Mouse (Mus musculus) spleen, adult 18-20 months (tissue): Measurements from ENCODE around the gene Ptger4.
"Not testable (repeated sequence)": the region's sequence is repeated elsewhere in the genome, so short reads cannot be mapped to it uniquely, and the experiment has no call there.

Experiments used
- DNase-seq, 2 experiments: peaks; one replicate each; pipeline ENCODE4 v3.0.0; 2022; ENCODE audit warnings: mixed read lengths in 2 of 2

Gene Ptger4

DNA sequence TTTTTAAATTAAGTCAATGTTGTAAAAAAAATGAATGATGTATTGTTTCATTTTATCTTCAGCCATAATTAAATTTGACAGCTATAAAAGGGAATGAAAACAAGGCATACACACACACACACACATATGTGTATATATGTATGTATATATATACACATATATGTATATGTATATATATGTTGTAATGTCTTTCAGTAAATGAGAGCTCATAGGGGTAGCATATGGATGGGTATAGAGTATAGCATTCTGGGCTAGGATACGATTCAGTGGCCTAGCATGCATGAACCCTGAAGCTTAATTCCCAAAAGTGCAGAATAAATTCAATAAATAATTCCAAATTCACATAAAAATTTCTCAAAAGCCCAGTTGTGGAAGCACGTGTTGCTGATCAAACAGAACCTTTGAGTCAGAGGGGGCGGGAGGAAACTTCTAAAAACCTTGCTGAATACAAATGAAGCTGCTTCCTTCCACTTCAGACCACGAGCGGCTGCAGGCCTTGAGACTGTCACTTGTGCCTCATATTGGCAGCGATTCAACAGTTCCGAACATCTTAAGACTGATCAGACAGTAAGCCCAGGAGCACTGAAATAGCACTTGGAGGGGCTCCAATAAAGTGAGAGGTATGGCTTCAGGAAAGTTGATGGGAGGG, 6.9 kb downstream of the Ptger4 start:
- peak in 1 of 2 experiments; percentile 34 for DNase-seq

GRCm38 (mm10) chr15:5236538-5236937, 7.4 kb downstream of the Ptger4 start:
- peak; percentile 54 to 76 for DNase-seq

- DNase-seq = no peak
Measured at GRCm38 (mm10) chr15:5235527-5235926, 8.5 kb downstream of the Ptger4 start.

DNA sequence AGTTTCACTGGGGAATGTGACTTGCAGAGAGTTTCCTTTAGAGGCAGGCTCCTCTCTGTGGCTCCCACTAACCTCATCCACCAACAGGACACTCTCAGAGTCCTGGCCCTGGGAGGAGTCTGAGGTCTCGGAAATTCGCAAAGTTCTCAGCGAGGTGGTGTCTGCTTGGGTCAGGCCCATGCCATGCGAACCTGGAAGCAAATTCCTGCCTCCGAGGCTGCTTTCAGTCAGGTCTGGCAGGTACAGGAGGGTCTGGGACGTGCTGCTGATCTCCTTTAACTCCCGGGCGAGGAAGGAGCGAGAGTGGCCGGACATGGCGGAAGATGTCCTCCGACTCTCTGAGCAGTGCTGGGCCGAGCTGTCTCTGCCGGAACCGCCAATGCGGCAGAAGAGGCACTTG, 9.3 kb downstream of the Ptger4 start:
- DNase-seq = no peak

DNA sequence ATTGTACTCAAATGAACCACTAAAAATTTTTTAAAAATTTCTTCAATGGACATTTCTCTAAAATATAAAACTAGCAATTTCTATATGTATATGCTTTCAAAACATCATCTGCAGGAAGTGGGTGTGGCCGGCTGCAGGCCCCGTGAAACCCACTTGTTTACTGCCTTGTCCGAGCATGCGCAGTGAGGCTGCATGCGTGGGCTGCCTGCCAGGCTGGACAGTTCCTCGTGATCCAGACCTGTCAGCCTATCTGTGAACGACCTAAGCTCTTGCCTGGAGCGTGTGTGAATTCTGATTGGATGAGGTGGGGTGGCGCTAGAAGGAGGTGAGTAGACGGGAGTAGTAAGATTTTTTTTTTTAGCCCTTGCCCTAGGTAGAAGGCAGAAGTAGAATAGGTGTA, 13.2 kb downstream of the Ptger4 start:
- DNase-seq = not testable (repeated sequence)

DNA sequence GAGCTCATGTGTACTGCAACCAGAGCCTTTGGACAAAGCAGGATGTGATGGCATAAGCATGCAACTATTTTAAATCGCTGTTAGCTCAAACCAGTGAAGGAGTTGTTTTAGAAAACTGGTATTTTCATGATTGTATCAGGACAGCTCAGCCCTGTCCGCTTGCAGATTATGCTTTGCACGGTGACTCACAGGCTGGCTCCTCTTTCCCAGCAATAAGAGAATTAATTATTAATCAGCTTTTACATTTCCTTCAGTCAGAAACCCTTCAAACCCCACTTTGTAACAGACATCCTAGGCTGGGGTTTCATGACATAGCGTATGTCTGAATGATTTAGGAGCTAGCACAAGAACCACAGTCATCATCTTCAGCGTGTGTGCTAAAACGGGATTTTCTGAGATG, 23.5 kb downstream of the Ptger4 start:
- DNase-seq = no peak

DNA sequence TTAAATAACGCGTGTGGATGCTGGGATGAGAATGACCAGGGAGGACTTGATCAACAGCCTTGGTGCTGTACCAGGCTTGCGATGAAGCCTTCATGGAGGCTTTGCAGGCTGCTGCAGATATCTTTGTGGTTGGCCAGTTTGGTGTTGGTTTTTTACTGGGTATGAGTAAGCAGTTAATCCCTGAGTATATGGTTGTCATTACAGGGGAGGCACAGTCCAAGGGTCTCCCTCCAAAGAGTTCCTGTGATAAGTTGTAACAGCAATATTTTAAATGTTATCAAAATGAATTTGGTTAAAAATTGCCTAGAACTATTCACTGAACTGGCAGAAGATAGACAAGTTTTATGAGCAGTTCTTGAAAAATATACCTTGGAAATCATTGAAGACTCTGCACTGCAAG, 34.9 kb downstream of the Ptger4 start:
- no peak for DNase-seq

- DNase-seq = no peak
Measured at GRCm38 (mm10) chr15:5205222-5205621, 38.8 kb downstream of the Ptger4 start.

DNA sequence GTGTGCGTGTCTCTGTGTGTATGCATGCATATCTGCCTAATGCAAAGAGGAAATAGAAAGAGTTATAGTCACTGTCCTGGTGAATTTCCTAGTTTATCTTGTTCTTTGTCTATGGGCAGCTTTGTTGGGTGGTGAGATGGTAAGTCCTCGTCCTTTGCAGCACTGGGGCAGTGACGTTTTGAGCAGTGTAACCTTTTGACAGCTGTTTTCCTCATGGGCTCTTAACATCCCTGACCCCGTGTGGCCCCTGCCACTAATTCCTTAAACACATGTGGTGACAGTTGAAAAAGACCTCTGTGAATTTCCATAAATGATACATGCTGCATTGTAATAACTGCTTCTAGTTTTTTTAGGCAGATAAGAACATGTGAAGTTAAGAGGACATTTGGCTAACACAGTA, 47.3 kb downstream of the Ptger4 start:
- no peak for DNase-seq

DNA sequence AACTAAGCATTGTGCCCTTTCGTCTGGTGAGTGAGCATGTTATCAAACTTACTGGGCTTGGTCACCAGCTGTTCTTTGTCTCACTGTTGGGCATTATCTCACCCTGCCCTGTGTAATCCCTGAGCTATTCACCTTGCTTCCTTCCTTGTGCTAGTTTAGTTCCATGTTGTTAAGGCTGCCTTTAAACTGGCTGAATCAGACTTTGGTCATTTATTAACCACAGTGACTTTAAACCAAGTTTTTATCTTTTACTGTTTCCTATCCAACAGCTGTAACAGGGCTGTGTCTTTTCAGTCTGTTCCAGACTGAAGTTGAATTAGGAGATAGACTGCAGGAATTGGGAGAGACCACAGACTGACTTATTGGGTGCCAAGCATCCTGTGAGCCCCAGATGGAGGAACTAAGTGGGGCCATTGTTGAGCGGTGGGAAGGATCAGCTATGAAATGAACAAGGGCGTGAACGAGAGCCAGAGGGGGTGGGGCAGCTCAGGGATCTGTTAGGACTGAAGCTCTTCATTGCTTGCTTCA, 47.9 kb downstream of the Ptger4 start:
- no peak for DNase-seq

- DNase-seq = no peak
Measured at GRCm38 (mm10) chr15:5194931-5195330, 49.1 kb downstream of the Ptger4 start.

DNA sequence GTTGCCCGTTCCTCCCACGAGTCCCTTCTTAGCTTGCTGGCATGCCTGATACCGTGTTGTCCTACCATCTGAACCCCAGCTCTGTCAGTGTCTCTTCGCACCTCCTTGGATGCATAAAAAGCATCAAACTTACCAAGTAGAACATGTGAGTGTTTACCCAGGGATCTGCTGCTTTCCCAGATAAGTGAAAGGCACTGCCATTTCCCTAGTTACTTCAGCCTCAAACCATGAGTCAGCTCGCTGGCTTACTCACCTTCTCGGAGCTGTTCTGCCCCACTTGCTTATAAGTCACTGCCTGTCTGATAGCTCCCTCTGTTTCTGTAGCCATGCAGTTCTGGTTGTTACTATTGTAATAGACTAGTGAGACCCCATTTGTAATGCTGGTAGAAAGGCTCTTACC, 49.5 kb downstream of the Ptger4 start:
- no peak for DNase-seq

DNA sequence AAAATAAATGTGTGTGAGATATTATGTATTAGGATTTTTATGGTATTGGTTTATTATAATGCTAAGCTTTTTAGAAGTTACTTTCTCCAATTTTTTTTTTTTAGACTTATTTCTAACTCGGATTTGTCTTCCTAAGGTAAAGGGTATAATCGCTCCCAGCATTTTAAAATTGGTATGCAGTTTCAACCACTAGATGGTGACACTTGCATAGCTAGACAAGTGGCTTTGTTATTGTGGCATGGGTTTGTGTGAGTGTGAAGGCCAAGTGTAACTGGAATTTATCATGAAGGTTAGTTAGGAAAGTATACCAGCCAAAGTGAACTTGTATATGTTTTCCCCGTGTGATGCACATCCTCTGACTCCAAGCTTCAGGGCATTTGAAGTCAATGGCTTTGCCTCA, 50.2 kb downstream of the Ptger4 start:
- no peak for DNase-seq

- DNase-seq = no peak
Measured at GRCm38 (mm10) chr15:5189504-5190093, 54.4 kb downstream of the Ptger4 start.

GRCm38 (mm10) chr15:5188029-5188428, 56.0 kb downstream of the Ptger4 start:
- peak in 1 of 2 experiments; percentile 11 for DNase-seq

- no peak for DNase-seq
Measured at GRCm38 (mm10) chr15:5187116-5187515, 56.9 kb downstream of the Ptger4 start.

DNA sequence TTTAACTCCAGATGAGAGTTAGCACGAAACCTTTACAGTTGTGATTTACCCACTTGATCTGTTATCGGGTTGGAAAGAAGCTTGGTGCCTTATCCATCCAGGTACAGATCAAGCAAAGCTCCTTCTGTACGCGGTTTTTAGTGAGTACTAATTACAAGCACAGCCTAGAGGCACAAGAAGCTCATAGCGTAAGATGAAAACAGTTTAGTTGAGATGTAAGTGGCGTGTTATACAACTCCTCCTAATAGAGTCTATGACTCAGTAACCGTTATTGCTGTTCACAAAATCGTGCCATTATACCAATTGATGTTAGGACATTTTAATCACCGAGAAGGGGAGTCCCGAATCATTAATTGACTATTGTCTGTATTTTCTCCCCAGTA, 57.7 kb downstream of the Ptger4 start:
- no peak for DNase-seq

DNA sequence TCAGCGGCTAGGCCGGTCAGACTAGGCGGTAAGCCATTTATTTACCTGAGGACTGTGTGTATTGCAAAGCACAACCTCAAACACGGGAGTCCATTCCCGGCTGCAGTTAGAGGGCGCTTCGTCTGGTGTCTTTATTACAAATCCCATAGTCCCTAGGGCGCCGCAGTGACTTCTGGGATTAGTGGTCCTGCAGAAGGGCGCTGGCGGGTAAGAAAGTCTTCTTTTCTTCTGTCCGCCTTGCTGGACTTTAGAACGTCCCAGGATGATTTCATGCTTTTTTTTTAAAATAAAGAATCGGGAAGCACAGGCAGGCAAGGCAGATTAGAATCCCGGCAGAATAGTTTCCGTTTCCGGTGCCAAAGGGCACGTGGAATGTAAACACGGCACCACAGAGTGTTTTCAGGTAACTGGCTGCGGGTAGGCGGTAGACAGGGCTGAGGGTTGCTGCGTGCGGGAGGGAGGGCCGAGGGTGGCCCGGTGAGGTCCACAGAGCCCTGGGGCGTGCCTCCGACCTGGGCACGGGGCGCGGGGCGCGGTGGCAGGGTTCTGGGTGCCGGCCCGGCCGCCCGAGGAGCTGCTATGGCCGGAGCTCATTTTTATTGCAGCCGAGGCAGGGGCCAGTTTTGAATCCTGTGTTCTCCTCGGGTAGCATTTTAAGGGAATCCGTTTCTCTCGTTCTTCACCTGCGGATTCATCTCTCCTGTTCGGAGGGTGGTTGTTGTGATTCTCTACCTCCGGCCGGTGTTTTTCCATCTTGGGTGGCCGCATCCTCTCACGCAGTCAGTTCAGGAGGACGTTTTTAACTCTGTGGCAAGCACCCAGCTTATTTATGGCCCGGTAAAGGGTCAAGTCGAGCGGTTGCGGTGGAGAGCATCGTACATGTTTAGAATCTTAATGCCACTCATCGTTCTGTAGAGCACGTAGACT, 58.4 kb downstream of the Ptger4 start, which contains the start of gene Ttc33:
TSS of gene Ttc33 (plus strand) at position 160 of the 927 bp plus-strand sequence.
- peak; percentile 55 to 74 for DNase-seq

DNA sequence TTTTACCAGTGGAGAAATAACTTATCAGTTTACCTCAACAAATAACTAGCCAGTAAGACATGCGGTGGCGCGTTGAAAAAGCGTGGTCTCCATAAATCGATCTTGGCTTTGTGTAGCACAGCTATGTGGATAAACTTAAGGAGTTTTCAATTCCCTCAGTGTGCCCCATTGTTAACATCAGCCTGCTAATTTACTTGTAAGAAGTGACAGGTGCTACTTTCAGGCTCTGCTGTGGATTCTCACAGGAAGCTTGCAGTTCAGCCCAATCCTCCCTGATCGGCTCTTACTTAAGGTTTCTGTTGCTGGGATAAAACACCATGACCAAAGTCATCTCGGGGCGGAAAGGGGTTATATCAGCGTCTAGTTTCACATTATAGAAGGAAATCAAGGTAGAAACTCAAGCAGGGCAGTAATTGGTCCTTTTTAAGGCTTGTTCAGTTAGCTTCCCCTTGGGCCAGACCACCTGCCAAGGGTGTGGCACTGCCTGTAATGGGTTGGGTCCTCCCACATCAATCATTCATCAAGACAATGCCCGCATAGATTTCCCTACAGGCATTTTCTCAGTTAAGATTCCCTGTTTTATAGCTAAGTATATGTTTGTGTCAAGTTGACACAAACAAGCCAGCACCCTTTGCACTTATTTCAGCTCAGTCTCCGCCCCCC, 59.2 kb downstream of the Ptger4 start:
- no peak for DNase-seq

GRCm38 (mm10) chr15:5173217-5173820, 70.7 kb downstream of the Ptger4 start:
- DNase-seq = no peak

GRCm38 (mm10) chr15:5165121-5165773, 78.7 kb downstream of the Ptger4 start:
- DNase-seq = no peak

DNA sequence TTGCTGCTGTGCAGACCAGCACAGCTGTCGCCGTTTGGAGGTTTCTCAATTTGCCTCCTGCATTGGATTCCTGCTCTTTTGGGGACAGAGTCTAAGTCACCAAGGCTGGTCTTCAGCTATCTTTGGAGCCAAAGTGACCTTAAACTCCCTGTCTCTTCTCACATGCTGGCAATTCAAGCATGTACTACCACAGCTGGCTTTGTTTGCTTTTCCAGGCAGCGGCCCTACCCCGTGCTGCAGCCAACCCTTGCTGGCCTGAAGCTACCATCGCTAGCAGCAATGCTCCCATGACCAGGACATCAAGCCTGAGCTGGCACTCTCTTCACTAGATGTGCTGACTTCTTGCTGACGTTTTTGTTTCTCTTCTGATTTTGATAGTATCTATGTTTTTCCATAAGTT, 85.2 kb downstream of the Ptger4 start:
- DNase-seq = no peak
